Mouse (Mus musculus): Measurements from ENCODE around the gene Gm26897. TPM values are rescaled to one million over a fixed set of nuclear protein-coding genes. Genes with fewer than 3 reads are reported as not detected.

Gene Gm26897
- polyA plus RNA-seq, 1 experiment = not detected

DNA sequence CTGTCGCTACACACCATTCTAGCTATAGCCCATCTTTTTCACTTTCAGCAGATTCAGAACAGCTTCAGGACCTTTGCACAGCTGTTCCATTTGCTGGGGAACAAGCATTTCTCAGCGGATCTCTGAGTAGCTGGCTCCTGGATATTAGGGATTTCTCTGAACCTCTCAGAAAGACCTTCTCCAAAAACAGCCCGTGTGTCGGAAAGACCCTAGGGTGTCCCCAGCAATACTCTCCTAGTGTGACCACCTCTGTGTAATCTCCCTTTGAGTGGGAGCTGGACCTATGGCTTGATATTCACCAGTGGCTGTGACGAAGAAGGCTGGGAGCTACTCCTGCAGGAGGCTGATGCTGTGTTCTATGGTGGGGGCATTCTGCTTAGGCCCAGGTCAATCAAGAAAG, 44.4 kb downstream of the Gm26897 start:
- no peak for DNase-seq (ENCODE audit: low read depth in 1 of 2, low spot score in 2 of 2)
- H3K4me1 ChIP-seq (ENCODE audit: control insufficient read depth, insufficient read depth, insufficient read length) = no peaks in the 10 kb centered on the region
- no peak for TF ChIP-seq CTCF (IDR thresholded peaks at IDR 0.05; ENCODE audit: extremely low read depth, insufficient read depth, insufficient read length, insufficient replicate concordance)
- no peak for TF ChIP-seq POLR2A (IDR thresholded peaks at IDR 0.05; ENCODE audit: low read depth, low read length)
- 85% methylated on average over 5 of the region's 5 CpGs for WGBS
- no peaks in the 10 kb centered on the region for H3K36me3 ChIP-seq (ENCODE audit: control insufficient read depth, insufficient read depth, low read length)
- H3K4me3 ChIP-seq (ENCODE audit: extremely low read depth, insufficient read depth, insufficient read length) = no peak overlapping the region
- no peaks in the 10 kb centered on the region for H3K27me3 ChIP-seq (ENCODE audit: control insufficient read depth, insufficient read depth, low read length)
- no peak overlapping the region for H3K27ac ChIP-seq (ENCODE audit: insufficient read depth, low read length)

- 84% methylated on average over 10 of the region's 10 CpGs for WGBS
- no peak for TF ChIP-seq POLR2A (IDR thresholded peaks at IDR 0.05; ENCODE audit: low read depth, low read length)
- TF ChIP-seq CTCF (IDR thresholded peaks at IDR 0.05; ENCODE audit: extremely low read depth, insufficient read depth, insufficient read length, insufficient replicate concordance) = no peak
- H3K27me3 ChIP-seq (ENCODE audit: control insufficient read depth, insufficient read depth, low read length) = no peaks in the 10 kb centered on the region
Observed at GRCm38 (mm10) chr5:111779776-111780485, 46.2 kb downstream of the Gm26897 start.

More at GRCm38 (mm10) chr5:111779776-111780485, 46.2 kb downstream of the Gm26897 start:
- DNase-seq (ENCODE audit: low read depth in 1 of 2, low spot score in 2 of 2) = no peak
- no peak overlapping the region for H3K4me3 ChIP-seq (ENCODE audit: extremely low read depth, insufficient read depth, insufficient read length)
- no peaks in the 10 kb centered on the region for H3K36me3 ChIP-seq (ENCODE audit: control insufficient read depth, insufficient read depth, low read length)
- H3K27ac ChIP-seq (ENCODE audit: insufficient read depth, low read length) = no peak overlapping the region
- H3K4me1 ChIP-seq (ENCODE audit: control insufficient read depth, insufficient read depth, insufficient read length) = no peaks in the 10 kb centered on the region
